Mouse (Mus musculus) liver, postnatal 0 days (tissue): ENCODE results near the gene Lrrc2. TPM values are rescaled to one million over a fixed set of nuclear protein-coding genes. Genes with fewer than 3 reads are reported as not detected.

Source experiments
- ATAC-seq: fragments of 200-750 bp; cut with Nextera tagmentation; 2 replicates; pipeline ENCODE4 v1.8.0; 2017; ENCODE audit warnings: mild to moderate bottlenecking, moderate library complexity
- DNase-seq: peaks from one replicate; pipeline ENCODE4 v3.0.0-alpha.2; 2016
- H3K27ac ChIP-seq: fragments of 300-500 bp; sonication (generic); 2 replicates; pipeline ENCODE4 v1.5.1; 2014; ENCODE audit warnings: antibody characterized with exemption, moderate library complexity, mild to moderate bottlenecking, low read depth
- H3K27me3 ChIP-seq: fragments of 300-500 bp; sonication (generic); 2 replicates; pipeline ENCODE4 v1.6.1; 2014; ENCODE audit warnings: low read length, control low read depth, mixed read lengths; ENCODE audit not compliant: insufficient read depth
- H3K36me3 ChIP-seq: fragments of 300-500 bp; sonication (generic); replicated peaks from 2 replicates; pipeline ENCODE4 v1.6.1; 2014; ENCODE audit warnings: mild to moderate bottlenecking, control low read depth, low read length, moderate library complexity, mixed read lengths; ENCODE audit not compliant: insufficient read depth
- H3K4me1 ChIP-seq: fragments of 300-500 bp; sonication (generic); 2 replicates; pipeline ENCODE4 v1.6.1; 2014; ENCODE audit warnings: antibody characterized with exemption, mild to moderate bottlenecking, control low read depth; ENCODE audit not compliant: insufficient read depth
- H3K4me2 ChIP-seq: fragments of 300-500 bp; sonication (generic); 2 replicates; pipeline ENCODE4 v1.6.1; 2014; ENCODE audit warnings: low read depth, mild to moderate bottlenecking, low read length, moderate library complexity, mixed read lengths
- H3K4me3 ChIP-seq: fragments of 300-500 bp; sonication (generic); 2 replicates; pipeline ENCODE4 v1.5.1; 2014; ENCODE audit warnings: low read depth, low read length
- H3K9ac ChIP-seq: fragments of 300-500 bp; sonication (generic); replicated peaks from 2 replicates; pipeline ENCODE4 v1.6.1; 2014; ENCODE audit warnings: mild to moderate bottlenecking, moderate library complexity
- H3K9me3 ChIP-seq: fragments of 300-500 bp; sonication (generic); 2 replicates; pipeline ENCODE4 v1.6.1; 2016; ENCODE audit warnings: mild to moderate bottlenecking, control low read depth, low read length, mixed read lengths
- CTCF ChIP-seq: sonication (generic); IDR thresholded peaks from 2 replicates; pipeline ENCODE4 v1.5.1; 2016; ENCODE audit warnings: antibody characterized with exemption, low read depth
- EP300 ChIP-seq: IDR thresholded peaks from 2 replicates; pipeline ENCODE4 v1.6.1; 2016; ENCODE audit warnings: antibody characterized with exemption, low read depth, mild to moderate bottlenecking
- WGBS: fragments of 180-500 bp; shearing (Covaris S2); extraction: QIAGEN DNeasy Blood & Tissue Kit; methylation state at CpG from one replicate; pipeline ENCODE4 v1.1.7; 2014; ENCODE audit not compliant: insufficient replicate concordance; 5-methylcytosine and 5-hydroxymethylcytosine counted together
- polyA plus RNA-seq: library from polyadenylated mRNA; unstranded; fragments of >200 nt; fragmentation: Nextera tagmentation; extraction: Ambion mirVana; gene quantifications from 2 replicates; pipeline ENCODE4 v1.2.1, GENCODE M21; 2015

Gene Lrrc2
- polyA plus RNA-seq, 1 experiment from 2014 or later = 0.13 TPM

DNA sequence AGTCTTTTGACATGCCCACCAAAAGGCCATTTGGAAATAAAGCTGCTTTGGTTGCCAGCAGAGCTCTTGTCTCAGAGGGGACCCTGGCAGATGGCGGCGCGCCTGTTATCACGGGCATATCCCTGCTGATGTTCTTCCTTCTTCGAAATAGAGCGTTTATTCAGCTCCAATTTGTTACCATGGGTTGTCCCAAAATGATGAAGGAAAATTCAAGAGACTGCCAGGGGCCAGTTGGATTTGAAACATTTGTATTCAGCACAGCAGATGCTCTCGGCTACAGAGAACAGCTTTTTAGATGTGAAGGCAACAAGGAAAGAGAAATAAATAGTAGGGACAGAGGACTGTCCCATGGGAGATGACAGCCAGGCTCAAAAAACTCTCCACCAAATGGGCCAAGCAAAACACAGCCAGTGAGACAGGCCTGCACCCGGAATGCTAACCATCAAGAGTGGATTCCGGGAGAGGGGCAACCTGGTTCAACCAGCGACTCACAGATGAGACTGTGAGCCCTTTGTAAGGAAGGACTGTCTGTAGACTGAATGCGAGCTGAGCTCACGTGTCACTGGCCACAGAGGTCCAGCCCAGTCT is 17.4 kb upstream of the Lrrc2 start:
- WGBS = 78% methylated on average over 12 of the region's 12 CpGs
- Histone ChIP-seq H3K9me3 (no peaks in the 10 kb centered on the region), H3K4me2 (no peak overlapping the region), H3K27ac (no peak overlapping the region), H3K27me3 (no peaks in the 10 kb centered on the region), H3K4me3 (no peak overlapping the region), H3K36me3 (no peaks in the 10 kb centered on the region), H3K4me1 (no peaks in the 10 kb centered on the region), H3K9ac (no peak overlapping the region)
- ATAC-seq (no peak), DNase-seq (no peak)
- TF ChIP-seq EP300 = no peak
- TF ChIP-seq CTCF = no peak

GRCm38 (mm10) chr9:110935941-110936340 is 15.4 kb upstream of the Lrrc2 start:
- Histone ChIP-seq H3K9ac (no peak overlapping the region), H3K4me3 (no peak overlapping the region), H3K4me2 (no peak overlapping the region), H3K27me3 (no peaks in the 10 kb centered on the region), H3K4me1 (no peaks in the 10 kb centered on the region), H3K9me3 (no peaks in the 10 kb centered on the region), H3K27ac (no peak overlapping the region), H3K36me3 (no peaks in the 10 kb centered on the region)
- no peak for DNase-seq
- TF ChIP-seq EP300 (no peak), CTCF (no peak)
- no peak for ATAC-seq
- 79% methylated on average over 7 of the region's 7 CpGs for WGBS

GRCm38 (mm10) chr9:110937506-110938490 is 13.5 kb upstream of the Lrrc2 start:
- H3K4me2 ChIP-seq = no peak overlapping the region
- DNase-seq = no peak
- H3K9ac ChIP-seq = no peak overlapping the region
- 62% methylated on average over 12 of the region's 12 CpGs for WGBS
- H3K27me3 ChIP-seq = no peaks in the 10 kb centered on the region
- no peak overlapping the region for H3K4me3 ChIP-seq
- no peaks in the 10 kb centered on the region for H3K4me1 ChIP-seq
- H3K9me3 ChIP-seq = no peaks in the 10 kb centered on the region
- TF ChIP-seq CTCF (no peak), EP300 (no peak)
- H3K36me3 ChIP-seq = no peaks in the 10 kb centered on the region
- ATAC-seq = no peak
- no peak overlapping the region for H3K27ac ChIP-seq

GRCm38 (mm10) chr9:110944265-110944664 is 7.1 kb upstream of the Lrrc2 start:
- H3K4me1 ChIP-seq = no peaks in the 10 kb centered on the region
- H3K36me3 ChIP-seq = no peaks in the 10 kb centered on the region
- TF ChIP-seq EP300 = no peak
- TF ChIP-seq CTCF = peak; percentile 57
- no peak overlapping the region for H3K9ac ChIP-seq
- ATAC-seq (no peak), DNase-seq (no peak)
- peaks cover 23% of the 10 kb centered on the region for H3K27me3 ChIP-seq
- no peak overlapping the region for H3K4me2 ChIP-seq
- H3K9me3 ChIP-seq = no peaks in the 10 kb centered on the region
- no peak overlapping the region for H3K4me3 ChIP-seq
- 38% methylated on average over 13 of the region's 13 CpGs for WGBS
- H3K27ac ChIP-seq = no peak overlapping the region

GRCm38 (mm10) chr9:110945343-110945742 is 6.0 kb upstream of the Lrrc2 start:
- no peak overlapping the region for H3K4me3 ChIP-seq
- H3K27me3 ChIP-seq = peaks cover 23% of the 10 kb centered on the region
- whole genome bisulfite sequencing = 21% methylated on average over 18 of the region's 18 CpGs
- DNase-seq = no peak
- no peak overlapping the region for H3K4me2 ChIP-seq
- H3K4me1 ChIP-seq = no peaks in the 10 kb centered on the region
- no peak for ATAC-seq
- H3K9me3 ChIP-seq = no peaks in the 10 kb centered on the region
- no peak overlapping the region for H3K27ac ChIP-seq
- TF ChIP-seq CTCF (no peak), EP300 (no peak)
- no peak overlapping the region for H3K9ac ChIP-seq
- no peaks in the 10 kb centered on the region for H3K36me3 ChIP-seq

- Histone ChIP-seq H3K4me1 (no peaks in the 10 kb centered on the region), H3K36me3 (no peaks in the 10 kb centered on the region), H3K27ac (no peak within 1 kb of the TSS), H3K4me2 (no peak within 1 kb of the TSS), H3K9me3 (no peaks in the 10 kb centered on the region), H3K4me3 (no peak within 1 kb of the TSS), H3K27me3 (peaks cover 23% of the 10 kb centered on the region), H3K9ac (no peak within 1 kb of the TSS)
- DNase-seq (no peak), ATAC-seq (no peak)
- TF ChIP-seq EP300 (no peak), CTCF (no peak)
- WGBS = 21% methylated on average over 11 of the region's 11 CpGs
Measured at GRCm38 (mm10) chr9:110945926-110946325, 5.4 kb upstream of the Lrrc2 start, which contains the start of gene Tdgf1. TSS of gene Tdgf1 (minus strand) at chr9:110946158.
